Mouse (Mus musculus) C2C12 (cell line): Measurements from ENCODE around the gene Rbfox3. TPM values are rescaled to one million over a fixed set of nuclear protein-coding genes. Genes with fewer than 3 reads are reported as not detected.

Source experiments
- H3K27me3 ChIP-seq: one replicate; pipeline ENCODE4 v1.6.1; 2011; ENCODE audit not compliant: control insufficient read depth, insufficient read depth, insufficient read length
- H3K36me3 ChIP-seq: one replicate; pipeline ENCODE4 v1.6.1; 2011; ENCODE audit not compliant: control insufficient read depth, insufficient read depth
- H3K4me3 ChIP-seq: one replicate; pipeline ENCODE4 v1.5.1; 2011; ENCODE audit warnings: mild to moderate bottlenecking, control low read depth; ENCODE audit not compliant: poor library complexity, insufficient read depth, severe bottlenecking
- H3K79me2 ChIP-seq: one replicate; pipeline ENCODE4 v1.6.1; 2011; ENCODE audit not compliant: control insufficient read depth, insufficient read depth
- H3K79me3 ChIP-seq: one replicate; pipeline ENCODE4 v1.6.1; 2011; ENCODE audit warnings: low read depth, control low read depth
- H3ac ChIP-seq: one replicate; pipeline ENCODE3; 2011; ENCODE audit warnings: low read depth; ENCODE audit not compliant: control insufficient read depth, insufficient read length
- CEBPB ChIP-seq: IDR thresholded peaks from one replicate; pipeline ENCODE4 v1.6.1; 2011; ENCODE audit warnings: low read depth, mild to moderate bottlenecking, control low read depth, moderate library complexity
- CTCF ChIP-seq: IDR thresholded peaks from one replicate; pipeline ENCODE4 v1.5.1; 2011; ENCODE audit not compliant: control insufficient read depth, insufficient read depth, insufficient read length
- FOSL1 ChIP-seq: IDR thresholded peaks from one replicate; pipeline ENCODE4 v1.8.0; 2011; ENCODE audit warnings: mild to moderate bottlenecking, low read length; ENCODE audit not compliant: poor library complexity, insufficient read depth, severe bottlenecking
- MAX ChIP-seq: IDR thresholded peaks from one replicate; pipeline ENCODE4 v1.6.1; 2011; ENCODE audit warnings: mild to moderate bottlenecking, control low read depth
- MYOD1 ChIP-seq: IDR thresholded peaks from one replicate; pipeline ENCODE4 v1.6.1; 2011; ENCODE audit warnings: low read depth; ENCODE audit not compliant: control insufficient read depth, insufficient read length
- MYOG ChIP-seq: IDR thresholded peaks from one replicate; pipeline ENCODE4 v1.6.1; 2011; ENCODE audit not compliant: control insufficient read depth, insufficient read length; ENCODE audit errors: extremely low read depth
- USF1 ChIP-seq: IDR thresholded peaks from one replicate; pipeline ENCODE4 v1.6.1; 2011; ENCODE audit warnings: low read depth, mild to moderate bottlenecking, control low read depth, moderate library complexity
- polyA plus RNA-seq: library from polyadenylated mRNA; unstranded; fragments of >200 nt; fragmentation: generic; extraction: Trizol; gene quantifications from one replicate; pipeline ENCODE4 v1.2.1, GENCODE M21; 2012; ENCODE audit warnings: missing spikeins

Gene Rbfox3
- polyA plus RNA-seq, 1 experiment = not detected

GRCm38 (mm10) chr11:118940539-118940938 lies 29.1 kb upstream of the Rbfox3 start:
- Histone ChIP-seq H3ac (no peak overlapping the region), H3K36me3 (no peaks in the 10 kb centered on the region), H3K79me2 (no peaks in the 10 kb centered on the region), H3K4me3 (no peak overlapping the region), H3K79me3 (no peaks in the 10 kb centered on the region), H3K27me3 (peaks cover 78% of the 10 kb centered on the region)
- TF ChIP-seq CEBPB = no peak

GRCm38 (mm10) chr11:118939731-118940130 lies 28.3 kb upstream of the Rbfox3 start:
- H3K79me3 ChIP-seq = no peaks in the 10 kb centered on the region
- no peak overlapping the region for H3K4me3 ChIP-seq
- no peaks in the 10 kb centered on the region for H3K79me2 ChIP-seq
- no peak overlapping the region for H3ac ChIP-seq
- H3K36me3 ChIP-seq = no peaks in the 10 kb centered on the region
- H3K27me3 ChIP-seq = peaks cover 77% of the 10 kb centered on the region
- TF ChIP-seq MAX (no peak), MYOD1 (no peak), USF1 (no peak), FOSL1 (no peak), CEBPB (no peak), MYOG (no peak)

- H3K36me3 ChIP-seq = no peaks in the 10 kb centered on the region
- H3K4me3 ChIP-seq = no peak overlapping the region
- H3K79me3 ChIP-seq = no peaks in the 10 kb centered on the region
- H3K27me3 ChIP-seq = peaks cover 41% of the 10 kb centered on the region
- TF ChIP-seq MYOG (no peak), MAX (no peak), CTCF (no peak), USF1 (no peak), FOSL1 (no peak), CEBPB (no peak), MYOD1 (no peak)
- H3K79me2 ChIP-seq = no peaks in the 10 kb centered on the region
- H3ac ChIP-seq = no peak overlapping the region
Measured at GRCm38 (mm10) chr11:118934925-118935324, 23.5 kb upstream of the Rbfox3 start.

GRCm38 (mm10) chr11:118927081-118927480 lies 15.7 kb upstream of the Rbfox3 start:
- TF ChIP-seq USF1 (no peak), MYOD1 (no peak), CTCF (no peak), CEBPB (no peak), MYOG (no peak), FOSL1 (no peak), MAX (no peak)
- no peak overlapping the region for H3ac ChIP-seq
- H3K79me3 ChIP-seq = no peaks in the 10 kb centered on the region
- peaks cover 26% of the 10 kb centered on the region for H3K27me3 ChIP-seq
- no peaks in the 10 kb centered on the region for H3K79me2 ChIP-seq
- H3K4me3 ChIP-seq = no peak overlapping the region
- H3K36me3 ChIP-seq = no peaks in the 10 kb centered on the region

- TF ChIP-seq MAX (no peak), CTCF (no peak), MYOG (no peak), MYOD1 (no peak), FOSL1 (no peak), CEBPB (no peak), USF1 (no peak)
- H3K79me3 ChIP-seq = no peaks in the 10 kb centered on the region
- no peaks in the 10 kb centered on the region for H3K36me3 ChIP-seq
- no peak overlapping the region for H3ac ChIP-seq
- H3K4me3 ChIP-seq = no peak overlapping the region
- H3K27me3 ChIP-seq = peaks cover 51% of the 10 kb centered on the region
- H3K79me2 ChIP-seq = no peaks in the 10 kb centered on the region
Measured at GRCm38 (mm10) chr11:118921852-118922251, 10.5 kb upstream of the Rbfox3 start.

- Histone ChIP-seq H3K36me3 (no peaks in the 10 kb centered on the region), H3K4me3 (no peak overlapping the region), H3K79me3 (no peaks in the 10 kb centered on the region), H3K27me3 (peaks cover 61% of the 10 kb centered on the region), H3ac (no peak overlapping the region), H3K79me2 (no peaks in the 10 kb centered on the region)
- TF ChIP-seq FOSL1 (no peak), CTCF (no peak), MYOD1 (no peak), USF1 (no peak), MAX (no peak), MYOG (no peak)
Measured at GRCm38 (mm10) chr11:118916423-118917030, 5.1 kb upstream of the Rbfox3 start.
